Mouse (Mus musculus) left cerebral cortex, adult 9 months (tissue): ENCODE data around the gene Stag1.

ENCODE experiments used
- DNase-seq, 2 experiments: peaks; one replicate each; pipeline ENCODE4 v3.0.0; 2022; ENCODE audit warnings: low spot score in 2 of 2

Gene Stag1

GRCm38 (mm10) chr9:100597546-100597945 lies at the start of gene Stag1:
Gene Stag1, plus strand, starts transcription at chr9:100597798.
- no peak for DNase-seq

- DNase-seq, result no peak
Observed at GRCm38 (mm10) chr9:100548313-100548712, 49.3 kb upstream of the Stag1 start.

- DNase-seq, result no peak
Observed at GRCm38 (mm10) chr9:100555686-100556085, 41.9 kb upstream of the Stag1 start.

GRCm38 (mm10) chr9:100558023-100558573 lies 39.5 kb upstream of the Stag1 start:
- no peak for DNase-seq

GRCm38 (mm10) chr9:100558991-100559390 lies 38.6 kb upstream of the Stag1 start:
- no peak for DNase-seq

GRCm38 (mm10) chr9:100560251-100560890 lies 37.2 kb upstream of the Stag1 start:
- DNase-seq, result peak in 1 of 2 experiments; percentile 48

- DNase-seq, result peak in 1 of 2 experiments; percentile 45
Observed at GRCm38 (mm10) chr9:100569798-100570625, 27.6 kb upstream of the Stag1 start.

GRCm38 (mm10) chr9:100570626-100571233 lies 26.9 kb upstream of the Stag1 start, which contains the start of gene Slc35g2:
Gene Slc35g2, minus strand, starts transcription at chr9:100571090.
- DNase-seq, result no peak

- no peak for DNase-seq
Observed at GRCm38 (mm10) chr9:100571511-100571910, 26.1 kb upstream of the Stag1 start.

GRCm38 (mm10) chr9:100573300-100573699 lies 24.3 kb upstream of the Stag1 start:
- DNase-seq, result no peak

- no peak for DNase-seq
Observed at GRCm38 (mm10) chr9:100573942-100574341, 23.7 kb upstream of the Stag1 start.

- DNase-seq, result no peak
Observed at GRCm38 (mm10) chr9:100580196-100580740, 17.3 kb upstream of the Stag1 start.

- DNase-seq, result no peak
Observed at GRCm38 (mm10) chr9:100581543-100582492, 15.8 kb upstream of the Stag1 start.

GRCm38 (mm10) chr9:100582883-100583575 lies 14.6 kb upstream of the Stag1 start:
- DNase-seq, result no peak

GRCm38 (mm10) chr9:100584031-100584430 lies 13.6 kb upstream of the Stag1 start:
- no peak for DNase-seq

- no peak for DNase-seq
Observed at GRCm38 (mm10) chr9:100590462-100590861, 7.1 kb upstream of the Stag1 start.

GRCm38 (mm10) chr9:100596317-100596716 lies 1.3 kb upstream of the Stag1 start:
- DNase-seq, result no peak

- no peak for DNase-seq
Observed at GRCm38 (mm10) chr9:100599761-100600328, 2.2 kb downstream of the Stag1 start.

- no peak for DNase-seq
Observed at GRCm38 (mm10) chr9:100602130-100602529, 4.5 kb downstream of the Stag1 start.

GRCm38 (mm10) chr9:100603156-100603555 lies 5.6 kb downstream of the Stag1 start:
- DNase-seq, result no peak
